Mouse (Mus musculus) urinary bladder, adult 2 months (tissue): ENCODE results near the gene Rps4x. TPM values are rescaled to one million over a fixed set of nuclear protein-coding genes. Genes with fewer than 3 reads are reported as not detected.
"Not testable (repeated sequence)": the region's sequence is repeated elsewhere in the genome, so short reads cannot be mapped to it uniquely, and the experiment has no call there.

ENCODE experiments used
- DNase-seq: peaks from one replicate; pipeline ENCODE4 v3.0.0; 2022; ENCODE audit warnings: low spot score
- polyA plus RNA-seq: library from polyadenylated mRNA; depleted of rRNA; stranded (reverse); fragments of >200 nt; gene quantifications from 2 replicates; pipeline ENCODE4 v1.2.3, GENCODE M21; 2012; rRNA removed

The Rps4x gene
- polyA plus RNA-seq: 2,053 and 2,187 TPM in 2 replicates

- DNase-seq: peak; percentile 70
Observed at GRCm38 (mm10) chrX:102188712-102189497, at the start of gene Rps4x. TSS of gene Rps4x (minus strand) at chrX:102189394.

GRCm38 (mm10) chrX:102219126-102219525 is 29.9 kb upstream of the Rps4x start:
- DNase-seq: no peak

GRCm38 (mm10) chrX:102215356-102215755 is 26.2 kb upstream of the Rps4x start:
- not testable (repeated sequence) for DNase-seq

GRCm38 (mm10) chrX:102190840-102191239 is 1.6 kb upstream of the Rps4x start:
- DNase-seq: no peak

GRCm38 (mm10) chrX:102189581-102189980 is 387 bp upstream of the Rps4x start:
- no peak for DNase-seq

GRCm38 (mm10) chrX:102187023-102187699 is 2.0 kb downstream of the Rps4x start:
- DNase-seq: no peak

GRCm38 (mm10) chrX:102182575-102182974 is 6.6 kb downstream of the Rps4x start:
- DNase-seq: no peak

GRCm38 (mm10) chrX:102175538-102176287 is 13.5 kb downstream of the Rps4x start:
- DNase-seq: no peak

GRCm38 (mm10) chrX:102170900-102171299 is 18.3 kb downstream of the Rps4x start:
- DNase-seq: no peak

- DNase-seq: no peak
Observed at GRCm38 (mm10) chrX:102170135-102170534, 19.1 kb downstream of the Rps4x start.

GRCm38 (mm10) chrX:102169724-102170123 is 19.5 kb downstream of the Rps4x start:
- DNase-seq: no peak

- no peak for DNase-seq
Observed at GRCm38 (mm10) chrX:102166986-102167385, 22.2 kb downstream of the Rps4x start.

- no peak for DNase-seq
Observed at GRCm38 (mm10) chrX:102166521-102166920, 22.7 kb downstream of the Rps4x start.

- no peak for DNase-seq
Observed at GRCm38 (mm10) chrX:102163529-102163928, 25.7 kb downstream of the Rps4x start.

GRCm38 (mm10) chrX:102163096-102163495 is 26.1 kb downstream of the Rps4x start:
- no peak for DNase-seq

GRCm38 (mm10) chrX:102160528-102160927 is 28.7 kb downstream of the Rps4x start:
- no peak for DNase-seq

GRCm38 (mm10) chrX:102159778-102160177 is 29.4 kb downstream of the Rps4x start:
- no peak for DNase-seq

GRCm38 (mm10) chrX:102157423-102157791 is 31.8 kb downstream of the Rps4x start:
- DNase-seq: peak; percentile 24

- peak; percentile 70 for DNase-seq
Observed at GRCm38 (mm10) chrX:102156618-102157422, 32.4 kb downstream of the Rps4x start, which contains the start of gene Ercc6l. TSS of gene Ercc6l (minus strand) at chrX:102157091.

- DNase-seq: no peak
Observed at GRCm38 (mm10) chrX:102141157-102141556, 48.0 kb downstream of the Rps4x start.
